Mouse (Mus musculus) E14TG2a.4 (cell line): ENCODE measurements at regions not wholly inside any gene's neighbourhood (a gene's known extent, or its start where the extent isn't known, plus 50 kb on each side); places are given as distances from the start of the nearest gene placed in this dataset.

Experiments
- CTCF ChIP-seq: conservative IDR thresholded peaks from 2 replicates; pipeline ENCODE4 v1.5.1; 2014; ENCODE audit warnings: low read length
- NANOG ChIP-seq: IDR thresholded peaks from 2 replicates; pipeline ENCODE4 v1.6.1; 2014; ENCODE audit warnings: borderline replicate concordance, low read length, mixed read lengths
- POU5F1 ChIP-seq: IDR thresholded peaks from 2 replicates; pipeline ENCODE4 v1.6.1; 2014; ENCODE audit warnings: low read length, borderline replicate concordance

GRCm38 (mm10) chr6:31717531-31717930, 153.8 kb upstream of the Podxl start:
- TF ChIP-seq CTCF (no peak), NANOG (no peak), POU5F1 (no peak)
